Comparison of ENCODE assay signal across 11 mouse cellular contexts in the genomic region with DNA sequence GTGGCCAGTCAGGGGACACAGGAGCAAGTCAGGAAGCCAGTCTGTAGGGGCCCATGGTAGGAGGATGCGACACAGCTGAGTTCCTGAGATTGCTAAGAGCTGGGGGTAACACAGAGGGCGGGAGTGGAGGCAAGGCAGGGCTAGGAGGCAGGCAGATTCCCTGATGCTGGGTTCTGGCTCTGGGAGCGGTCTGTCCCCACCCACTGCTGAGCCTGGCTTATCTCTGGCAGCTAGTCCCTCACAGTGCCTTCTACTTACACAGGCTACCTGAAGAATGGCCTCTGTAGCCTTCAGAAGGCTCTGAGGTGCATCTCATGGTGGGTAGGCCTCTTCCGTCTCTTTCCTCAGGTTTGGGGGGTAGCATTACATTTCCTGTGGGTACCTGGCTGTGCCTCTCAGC. TPM values are rescaled to one million over a fixed set of nuclear protein-coding genes. Genes with fewer than 3 reads are reported as not detected.
DNase-seq lines count a peak whose midpoint lies in the region; ATAC-seq and TF ChIP-seq lines count a peak whose summit lies in the region.
"Had no signal": no experiment of that assay in that cellular context is flagged by ENCODE, and none has a peak within 500 bp of the region (broad histone marks: within the 10 kb centered on the region; RNA-seq: fewer than 3 reads in every experiment).

No protein-coding gene starts in this region.

- H3K36me3 ChIP-seq in heart, adult 2 months (ENCODE audit: control insufficient read depth, insufficient read depth, low read length): no peaks in the 10 kb centered on the region
- no peaks in the 10 kb centered on the region for H3K36me3 ChIP-seq in ES-Bruce4 (ENCODE audit: control insufficient read depth, insufficient read depth, low read length, poor library complexity, severe bottlenecking)
- no peaks in the 10 kb centered on the region for H3K36me3 ChIP-seq in liver, embryonic 15.5 days (replicated peaks)
- H3K36me3 ChIP-seq: midbrain, embryonic 12.5 days had no signal

- no peaks in the 10 kb centered on the region for H3K79me2 ChIP-seq in heart, adult 2 months (replicated peaks; ENCODE audit: control insufficient read depth, insufficient read depth, low read length)

- DNase-seq in heart, adult 2 months: no peak
- no peak for DNase-seq in heart, adult 9 months (ENCODE audit: low spot score in 2 of 2)
- DNase-seq in frontal cortex, postnatal 10 days (ENCODE audit: low spot score in 2 of 2): no peak
- DNase-seq in embryo, embryonic 10.5 days (ENCODE audit: low spot score): no peak
- DNase-seq in ovary, postnatal 10 days (ENCODE audit: low spot score): no peak
- DNase-seq: kidney, adult 9 months had no signal

- peaks cover 11% of the 10 kb centered on the region for H3K4me1 ChIP-seq in heart, adult 2 months (ENCODE audit: control insufficient read depth, insufficient read depth, low read length)
- no peaks in the 10 kb centered on the region for H3K4me1 ChIP-seq in ES-Bruce4 (ENCODE audit: control insufficient read depth, insufficient read depth, low read length)
- peaks cover 40% of the 10 kb centered on the region for H3K4me1 ChIP-seq in liver, embryonic 15.5 days (replicated peaks)

- 63% methylated on average over 4 of the region's 4 CpGs for WGBS in heart, adult 2 months
- WGBS in liver, embryonic 15.5 days (ENCODE audit: insufficient replicate concordance): 22% methylated on average over 4 of the region's 4 CpGs

- TF ChIP-seq EP300 in heart, adult 2 months (IDR thresholded peaks at IDR 0.05; ENCODE audit: insufficient read depth, low read depth, low read length): no peak
- no peak for TF ChIP-seq EP300 in ES-Bruce4 (IDR thresholded peaks at IDR 0.05; ENCODE audit: insufficient read depth, low read depth, low read length)

- no peak overlapping the region for H3K9ac ChIP-seq in heart, adult 2 months (ENCODE audit: low read depth, low read length)
- no peak overlapping the region for H3K9ac ChIP-seq in ES-Bruce4 (ENCODE audit: low read depth, poor library complexity, severe bottlenecking)
- peak overlapping the region; percentile 34; the same call in 1 of the 2 replicates for H3K9ac ChIP-seq in liver, embryonic 15.5 days
- H3K9ac ChIP-seq: midbrain, embryonic 12.5 days had no signal

- intact Hi-C loops in heart, adult 2 months (cut with DNase I): no loop called here

- peak; percentile 8; the same call in 1 of the 2 replicates for ATAC-seq in granulocyte monocyte progenitor cell, adult 5-6 weeks (replicated peaks; ENCODE audit: poor library complexity, severe bottlenecking)
- peak; percentile 82 for ATAC-seq in liver, embryonic 15.5 days (ENCODE audit: insufficient read depth)

- TF ChIP-seq POLR2A in heart, adult 2 months (IDR thresholded peaks at IDR 0.05; ENCODE audit: insufficient read depth, low read depth, low read length): no peak
- TF ChIP-seq POLR2A in ES-Bruce4 (IDR thresholded peaks at IDR 0.05; ENCODE audit: insufficient read depth, low read length): no peak

- H3K27ac ChIP-seq in heart, adult 2 months: peak overlapping the region; percentile 85
- H3K27ac ChIP-seq in ES-Bruce4 (ENCODE audit: insufficient read depth, low read length): no peak overlapping the region
- peak overlapping the region; percentile 82 for H3K27ac ChIP-seq in liver, embryonic 15.5 days (replicated peaks)
- H3K27ac ChIP-seq: midbrain, embryonic 12.5 days had no signal

- no peak overlapping the region for H3K4me3 ChIP-seq in heart, adult 2 months
- H3K4me3 ChIP-seq in ES-Bruce4 (ENCODE audit: low read depth, low read length): 0 out of 2 replicates have a peak overlapping the region, but pooled peaks have one; percentile 4
- H3K4me3 ChIP-seq in liver, embryonic 15.5 days (replicated peaks): peak overlapping the region; percentile 9; the same call in 1 of the 2 replicates
- H3K4me3 ChIP-seq: midbrain, embryonic 12.5 days had no signal

- no peaks in the 10 kb centered on the region for H3K9me3 ChIP-seq in ES-Bruce4 (replicated peaks; ENCODE audit: control insufficient read depth, insufficient read depth, low read length, poor library complexity, severe bottlenecking)
- H3K9me3 ChIP-seq in liver, embryonic 15.5 days (replicated peaks): no peaks in the 10 kb centered on the region
- H3K9me3 ChIP-seq: midbrain, embryonic 12.5 days had no signal

- H3K27me3 ChIP-seq in heart, adult 2 months (ENCODE audit: control insufficient read depth, insufficient read depth, low read length): no peaks in the 10 kb centered on the region
- H3K27me3 ChIP-seq in ES-Bruce4 (ENCODE audit: control insufficient read depth, insufficient read depth, low read length, poor library complexity, severe bottlenecking): no peaks in the 10 kb centered on the region
- peaks cover 34% of the 10 kb centered on the region for H3K27me3 ChIP-seq in liver, embryonic 15.5 days

- H3K4me2 ChIP-seq in liver, embryonic 15.5 days: peak overlapping the region; percentile 61
- H3K4me2 ChIP-seq: midbrain, embryonic 12.5 days had no signal

- no peak for TF ChIP-seq CTCF in heart, adult 2 months (IDR thresholded peaks at IDR 0.05)
- TF ChIP-seq CTCF in ES-Bruce4 (IDR thresholded peaks at IDR 0.05; ENCODE audit: low read depth, low read length): no peak

RNA-seq across cellular contexts. Expression of gene Pnmt, which starts 6.4 kb away (rescaled TPM):
- 1 to 10 TPM in 1 of 2 experiments, under 1 TPM in 1; 0.91 to 1.5 TPM for total RNA-seq in heart, adult 2 months (2021)
- 1.6 and 2.6 TPM in 2 replicates for polyA plus RNA-seq in heart, adult 2 months (2012; rRNA removed)
- polyA plus RNA-seq in ES-Bruce4 (2011; ENCODE audit: insufficient read depth, insufficient read length, low read depth, missing spikeins): not detected in 2 replicates
- not detected in 2 replicates for total RNA-seq in granulocyte monocyte progenitor cell, adult 5-6 weeks (2014; fragmentation: Nextera tagmentation)
- not detected in 2 replicates for total RNA-seq in granulocyte monocyte progenitor cell, adult 5-6 weeks (2017)
- not detected in 2 replicates for polyA plus RNA-seq in liver, embryonic 15.5 days (2015; fragmentation: Nextera tagmentation; extraction: Ambion mirVana)
- polyA plus RNA-seq: spleen, adult 2 months had no signal

RNA-seq across cellular contexts. Expression of gene Pgap3, which starts 7.6 kb away (rescaled TPM):
- total RNA-seq in heart, adult 2 months (2021): 1 to 10 TPM; 7.7 to 8.5 TPM
- polyA plus RNA-seq in heart, adult 2 months (2012; rRNA removed): 18.8 and 21.1 TPM in 2 replicates
- 4.5 and 5.0 TPM in 2 replicates for polyA plus RNA-seq in ES-Bruce4 (2011; ENCODE audit: insufficient read depth, insufficient read length, low read depth, missing spikeins)
- 1.3 and 3.1 TPM in 2 replicates for total RNA-seq in granulocyte monocyte progenitor cell, adult 5-6 weeks (2014; fragmentation: Nextera tagmentation)
- total RNA-seq in granulocyte monocyte progenitor cell, adult 5-6 weeks (2017): 1.4 and 2.8 TPM in 2 replicates
- 3.3 and 3.5 TPM in 2 replicates for polyA plus RNA-seq in liver, embryonic 15.5 days (2015; fragmentation: Nextera tagmentation; extraction: Ambion mirVana)

RNA-seq across cellular contexts. Expression of gene Tcap, which starts 9.0 kb away (rescaled TPM):
- total RNA-seq in heart, adult 2 months (2021): 1,000 to 10,000 TPM; 1,095 to 3,136 TPM
- 1,250 and 1,827 TPM in 2 replicates for polyA plus RNA-seq in heart, adult 2 months (2012; rRNA removed)
- polyA plus RNA-seq in ES-Bruce4 (2011; ENCODE audit: insufficient read depth, insufficient read length, low read depth, missing spikeins): not detected in 2 replicates
- total RNA-seq in granulocyte monocyte progenitor cell, adult 5-6 weeks (2014; fragmentation: Nextera tagmentation): not detected in 2 replicates
- total RNA-seq in granulocyte monocyte progenitor cell, adult 5-6 weeks (2017): not detected in 2 replicates
- 1.1 and 1.7 TPM in 2 replicates for polyA plus RNA-seq in liver, embryonic 15.5 days (2015; fragmentation: Nextera tagmentation; extraction: Ambion mirVana)

RNA-seq across cellular contexts. Expression of gene Erbb2, which starts 19.6 kb away (rescaled TPM):
- 1 to 10 TPM; 6.6 to 6.9 TPM for total RNA-seq in heart, adult 2 months (2021)
- polyA plus RNA-seq in heart, adult 2 months (2012; rRNA removed): 8.4 and 9.2 TPM in 2 replicates
- 11.0 and 12.4 TPM in 2 replicates for polyA plus RNA-seq in ES-Bruce4 (2011; ENCODE audit: insufficient read depth, insufficient read length, low read depth, missing spikeins)
- total RNA-seq in granulocyte monocyte progenitor cell, adult 5-6 weeks (2014; fragmentation: Nextera tagmentation): not detected in 2 replicates
- not detected in 2 replicates for total RNA-seq in granulocyte monocyte progenitor cell, adult 5-6 weeks (2017)
- 2.0 and 2.3 TPM in 2 replicates for polyA plus RNA-seq in liver, embryonic 15.5 days (2015; fragmentation: Nextera tagmentation; extraction: Ambion mirVana)

RNA-seq across cellular contexts. Expression of gene Stard3, which starts 34.5 kb away (rescaled TPM):
- total RNA-seq in heart, adult 2 months (2021): 10 to 100 TPM; 19.0 to 24.3 TPM
- polyA plus RNA-seq in heart, adult 2 months (2012; rRNA removed): 58.3 and 62.3 TPM in 2 replicates
- 12.2 and 16.8 TPM in 2 replicates for polyA plus RNA-seq in ES-Bruce4 (2011; ENCODE audit: insufficient read depth, insufficient read length, low read depth, missing spikeins)
- total RNA-seq in granulocyte monocyte progenitor cell, adult 5-6 weeks (2014; fragmentation: Nextera tagmentation): 18.4 and 24.9 TPM in 2 replicates
- total RNA-seq in granulocyte monocyte progenitor cell, adult 5-6 weeks (2017): 18.2 and 27.8 TPM in 2 replicates
- polyA plus RNA-seq in liver, embryonic 15.5 days (2015; fragmentation: Nextera tagmentation; extraction: Ambion mirVana): 16.4 and 19.6 TPM in 2 replicates

Comparison
In these comparisons a context has a peak if more than half of its experiments do, and no peak if none do; other contexts are left out.
1. RNA of gene Tcap, which starts 9.0 kb away (polyA plus RNA-seq): 1,250 to 1,827 TPM in heart, adult 2 months; 1.1 to 1.7 TPM in liver, embryonic 15.5 days and not detected in ES-Bruce4; every median in the first group is over 100 times any median in the second.